Mouse (Mus musculus) regulatory T cell (primary cell): ENCODE results near the gene Zc3h10.
"Not testable (repeated sequence)": the region's sequence is repeated elsewhere in the genome, so short reads cannot be mapped to it uniquely, and the experiment has no call there.

Experiments used
- in situ Hi-C: fragments of 300-600 bp; cut with MboI, MseI; formaldehyde crosslinking; loops from one replicate; pipeline ENCODE4 v1.15.1; 2025; ENCODE audit warnings: high pct_unique_total_duplicates

Zc3h10 gene

GRCm38 (mm10) chr10:128524732-128525662 lies 22.6 kb downstream of the Zc3h10 start:
- in situ Hi-C loops: no loop called here

GRCm38 (mm10) chr10:128524111-128524731 lies 23.4 kb downstream of the Zc3h10 start:
- in situ Hi-C loops: no loop called here

GRCm38 (mm10) chr10:128522351-128522750 lies 25.2 kb downstream of the Zc3h10 start:
- in situ Hi-C loops: no loop called here

- in situ Hi-C loops: no loop called here
These were observed 27.0 kb downstream of the Zc3h10 start for GRCm38 (mm10) chr10:128520591-128520990.

- in situ Hi-C loops: no loop called here
These were observed 28.7 kb downstream of the Zc3h10 start for GRCm38 (mm10) chr10:128518833-128519232.

- in situ Hi-C loops: no loop called here
These were observed 30.9 kb downstream of the Zc3h10 start for GRCm38 (mm10) chr10:128516677-128517076.

GRCm38 (mm10) chr10:128516029-128516428 lies 31.5 kb downstream of the Zc3h10 start:
- in situ Hi-C loops: no loop called here

- in situ Hi-C loops: no loop called here
These were observed 32.5 kb downstream of the Zc3h10 start for GRCm38 (mm10) chr10:128515044-128515443.

- in situ Hi-C loops: no loop called here
These were observed 35.8 kb downstream of the Zc3h10 start for GRCm38 (mm10) chr10:128511761-128512160.

- in situ Hi-C loops: no loop called here
These were observed 36.4 kb downstream of the Zc3h10 start for GRCm38 (mm10) chr10:128511189-128511588.

- in situ Hi-C loops: no loop called here
These were observed 37.3 kb downstream of the Zc3h10 start for GRCm38 (mm10) chr10:128510301-128510700.

GRCm38 (mm10) chr10:128509831-128510230 lies 37.7 kb downstream of the Zc3h10 start:
- in situ Hi-C loops: no loop called here

- in situ Hi-C loops: no loop called here
These were observed 38.4 kb downstream of the Zc3h10 start for GRCm38 (mm10) chr10:128509203-128509602.

GRCm38 (mm10) chr10:128508260-128508659 lies 39.3 kb downstream of the Zc3h10 start:
- in situ Hi-C loops: no loop called here

GRCm38 (mm10) chr10:128505974-128506373 lies 41.6 kb downstream of the Zc3h10 start:
- in situ Hi-C loops: no loop called here

- in situ Hi-C loops: not testable (repeated sequence)
These were observed 42.3 kb downstream of the Zc3h10 start for GRCm38 (mm10) chr10:128505371-128505667.

GRCm38 (mm10) chr10:128504641-128505370 lies 42.8 kb downstream of the Zc3h10 start:
- in situ Hi-C loops: no loop called here

GRCm38 (mm10) chr10:128504012-128504411 lies 43.6 kb downstream of the Zc3h10 start:
- in situ Hi-C loops: no loop called here

- in situ Hi-C loops: no loop called here
These were observed 44.0 kb downstream of the Zc3h10 start for GRCm38 (mm10) chr10:128503532-128503931.

GRCm38 (mm10) chr10:128502341-128502740 lies 45.2 kb downstream of the Zc3h10 start:
- in situ Hi-C loops: no loop called here

GRCm38 (mm10) chr10:128499116-128499671 lies 48.4 kb downstream of the Zc3h10 start:
- in situ Hi-C loops: loop anchor here (10.0 kb wide), 1 partner anchor 824 kb away; no protein-coding TSS in a partner anchor

GRCm38 (mm10) chr10:128498590-128498989 lies 49.0 kb downstream of the Zc3h10 start, which contains the start of gene Myl6b:
TSS of gene Myl6b (minus strand) at chr10:128498685.
- in situ Hi-C loops: loop anchor here (10.0 kb wide), 1 partner anchor 824 kb away; no protein-coding TSS in a partner anchor
